Mouse (Mus musculus): Measurements from ENCODE around the gene Tfdp2.

DNA sequence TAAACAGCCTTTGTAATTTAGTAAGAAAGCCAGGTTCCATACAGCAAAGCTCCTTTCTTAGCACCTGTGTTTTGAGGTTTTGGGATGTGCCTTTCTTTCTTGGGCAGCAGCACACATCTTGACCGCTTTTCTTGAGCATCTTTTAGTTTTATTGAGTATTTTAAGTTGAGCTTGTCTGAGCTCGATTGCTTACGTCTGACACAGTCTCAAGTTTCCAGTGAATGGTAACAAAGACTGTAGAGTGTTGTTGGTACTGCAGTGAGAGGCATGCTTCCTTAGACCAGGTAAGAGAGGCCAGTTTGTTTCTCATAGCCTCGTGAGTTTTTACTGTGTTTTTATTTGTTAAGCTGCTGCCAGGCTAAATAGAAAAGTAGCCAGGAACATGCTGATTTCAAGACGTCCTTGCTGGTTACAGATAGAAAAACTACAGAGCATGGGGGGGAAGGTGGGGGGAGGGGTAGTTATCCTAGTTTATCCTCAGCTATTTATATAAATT is 63.0 kb downstream of the Tfdp2 start:
- no peak for TF ChIP-seq POLR2A (IDR thresholded peaks at IDR 0.05; ENCODE audit: insufficient read depth, low read length)
- TF ChIP-seq CTCF (IDR thresholded peaks at IDR 0.05; ENCODE audit: low read depth, low read length), result no peak

Data from ES-Bruce4 (cell line).